Mouse (Mus musculus) stomach, embryonic 16.5 days (tissue): Measurements from ENCODE around the gene Itga10. TPM values are rescaled to one million over a fixed set of nuclear protein-coding genes. Genes with fewer than 3 reads are reported as not detected.

Experiments used
- ATAC-seq: fragments of 200-750 bp; cut with Nextera tagmentation; 2 replicates; pipeline ENCODE4 v1.8.0; 2017; ENCODE audit warnings: moderate number of reproducible peaks, moderate TSS enrichment; ENCODE audit not compliant: insufficient read depth, low FRiP score
- H3K27ac ChIP-seq: fragments of 300-500 bp; sonication (generic); 2 replicates; pipeline ENCODE4 v1.5.1; 2014; ENCODE audit warnings: low read length
- H3K27me3 ChIP-seq: fragments of 300-500 bp; sonication (generic); 2 replicates; pipeline ENCODE4 v1.6.1; 2014; ENCODE audit warnings: low read length, control low read depth, mixed read lengths; ENCODE audit not compliant: control insufficient read depth, insufficient read depth
- H3K36me3 ChIP-seq: fragments of 300-500 bp; sonication (generic); 2 replicates; pipeline ENCODE4 v1.6.1; 2014; ENCODE audit warnings: low read length; ENCODE audit not compliant: control insufficient read depth, insufficient read depth
- H3K4me1 ChIP-seq: fragments of 300-500 bp; sonication (generic); 2 replicates; pipeline ENCODE4 v1.6.1; 2014; ENCODE audit warnings: low read length, control low read depth, mixed read lengths; ENCODE audit not compliant: control insufficient read depth, insufficient read depth
- H3K4me2 ChIP-seq: fragments of 300-500 bp; sonication (generic); 2 replicates; pipeline ENCODE4 v1.6.1; 2014; ENCODE audit warnings: low read depth, low read length, mixed read lengths
- H3K4me3 ChIP-seq: fragments of 300-500 bp; sonication (generic); replicated peaks from 2 replicates; pipeline ENCODE4 v1.5.1; 2014; ENCODE audit warnings: mild to moderate bottlenecking, low read length
- H3K9ac ChIP-seq: fragments of 300-500 bp; sonication (generic); 2 replicates; pipeline ENCODE4 v1.6.1; 2014; ENCODE audit warnings: low read length
- H3K9me3 ChIP-seq: fragments of 300-500 bp; sonication (generic); replicated peaks from 2 replicates; pipeline ENCODE4 v1.6.1; 2016; ENCODE audit warnings: low read length, control low read depth; ENCODE audit not compliant: control insufficient read depth
- WGBS: fragments of 180-500 bp; shearing (Covaris S2); extraction: QIAGEN DNeasy Blood & Tissue Kit; methylation state at CpG from one replicate; pipeline ENCODE4 v1.1.7; 2014; 5-methylcytosine and 5-hydroxymethylcytosine counted together
- polyA plus RNA-seq: library from polyadenylated mRNA; unstranded; fragments of >200 nt; fragmentation: Nextera tagmentation; extraction: Ambion mirVana; gene quantifications from 2 replicates; pipeline ENCODE4 v1.2.1, GENCODE M21; 2015

Itga10 gene
- polyA plus RNA-seq, 1 experiment from 2014 or later: 0.85 TPM

GRCm38 (mm10) chr3:96696766-96697732, 51.7 kb downstream of the Itga10 start:
- Histone ChIP-seq H3K36me3 (peaks cover 12% of the 10 kb centered on the region; the same call in 1 of the 2 replicates), H3K9ac (peak overlapping the region; percentile 96), H3K4me2 (peak overlapping the region; percentile 84), H3K4me3 (peak overlapping the region; percentile 83), H3K4me1 (peaks cover 20% of the 10 kb centered on the region), H3K27ac (peak overlapping the region; percentile 85), H3K9me3 (no peaks in the 10 kb centered on the region), H3K27me3 (no peaks in the 10 kb centered on the region)
- peak; percentile 93 for ATAC-seq
- whole genome bisulfite sequencing: under 1% methylated on average over 83 of the region's 85 CpGs

GRCm38 (mm10) chr3:96698993-96699690, 53.8 kb downstream of the Itga10 start:
- peaks cover 20% of the 10 kb centered on the region for H3K4me1 ChIP-seq
- peak overlapping the region; percentile 23; the same call in 1 of the 2 replicates for H3K9ac ChIP-seq
- H3K27me3 ChIP-seq: no peaks in the 10 kb centered on the region
- no peak overlapping the region for H3K4me2 ChIP-seq
- peaks cover 12% of the 10 kb centered on the region; the same call in 1 of the 2 replicates for H3K36me3 ChIP-seq
- H3K4me3 ChIP-seq: no peak overlapping the region
- no peak overlapping the region for H3K27ac ChIP-seq
- no peaks in the 10 kb centered on the region for H3K9me3 ChIP-seq
- ATAC-seq: no peak
- 61% methylated on average over 19 of the region's 19 CpGs for WGBS

- 62% methylated on average over 7 of the region's 7 CpGs for WGBS
- Histone ChIP-seq H3K4me3 (no peak overlapping the region), H3K36me3 (peaks cover 19% of the 10 kb centered on the region; the same call in 1 of the 2 replicates), H3K4me1 (peaks cover 18% of the 10 kb centered on the region), H3K9me3 (no peaks in the 10 kb centered on the region), H3K27ac (no peak overlapping the region), H3K4me2 (no peak overlapping the region), H3K27me3 (no peaks in the 10 kb centered on the region), H3K9ac (no peak overlapping the region)
- ATAC-seq: no peak
Observed at GRCm38 (mm10) chr3:96700376-96700775, 55.0 kb downstream of the Itga10 start.

DNA sequence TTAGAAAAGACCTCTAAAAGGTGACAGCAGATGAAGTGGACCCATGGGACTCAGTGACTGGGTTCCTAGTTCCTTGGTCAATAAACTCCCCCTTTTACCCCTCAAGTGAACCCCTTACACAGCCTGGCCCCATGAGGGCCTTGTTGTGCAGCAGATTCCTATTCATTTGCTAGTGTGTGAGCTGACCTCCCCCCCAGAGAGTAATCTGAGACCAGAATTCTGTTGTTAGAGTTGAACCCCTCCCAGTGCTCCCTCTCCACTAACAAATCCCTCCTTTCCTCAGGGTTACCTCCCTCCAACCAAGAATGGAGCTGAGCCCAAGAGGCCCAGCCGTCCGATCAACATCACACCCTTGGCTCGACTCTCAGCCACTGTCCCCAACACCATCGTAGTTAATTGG, 55.6 kb downstream of the Itga10 start:
- H3K4me2 ChIP-seq: no peak overlapping the region
- H3K4me1 ChIP-seq: peaks cover 14% of the 10 kb centered on the region
- no peak overlapping the region for H3K9ac ChIP-seq
- ATAC-seq: no peak
- H3K4me3 ChIP-seq: no peak overlapping the region
- no peak overlapping the region for H3K27ac ChIP-seq
- H3K36me3 ChIP-seq: peaks cover 22% of the 10 kb centered on the region; the same call in 1 of the 2 replicates
- no peaks in the 10 kb centered on the region for H3K9me3 ChIP-seq
- 87% methylated on average over 4 of the region's 4 CpGs for WGBS
- H3K27me3 ChIP-seq: no peaks in the 10 kb centered on the region

GRCm38 (mm10) chr3:96704778-96705177, 59.4 kb downstream of the Itga10 start:
- no peak overlapping the region for H3K27ac ChIP-seq
- H3K4me2 ChIP-seq: no peak overlapping the region
- no peak overlapping the region for H3K9ac ChIP-seq
- no peak for ATAC-seq
- H3K9me3 ChIP-seq: no peaks in the 10 kb centered on the region
- WGBS: 68% methylated on average over 11 of the region's 11 CpGs
- H3K36me3 ChIP-seq: peaks cover 21% of the 10 kb centered on the region; the same call in 1 of the 2 replicates
- H3K4me1 ChIP-seq: peaks cover 10% of the 10 kb centered on the region
- no peak overlapping the region for H3K4me3 ChIP-seq
- no peaks in the 10 kb centered on the region for H3K27me3 ChIP-seq

- H3K36me3 ChIP-seq: peaks cover 21% of the 10 kb centered on the region; the same call in 1 of the 2 replicates
- 89% methylated on average over 11 of the region's 11 CpGs for WGBS
- no peak overlapping the region for H3K4me2 ChIP-seq
- H3K27me3 ChIP-seq: no peaks in the 10 kb centered on the region
- ATAC-seq: no peak
- no peak overlapping the region for H3K4me3 ChIP-seq
- peaks cover 10% of the 10 kb centered on the region for H3K4me1 ChIP-seq
- no peak overlapping the region for H3K9ac ChIP-seq
- H3K27ac ChIP-seq: no peak overlapping the region
- H3K9me3 ChIP-seq: no peaks in the 10 kb centered on the region
Observed at GRCm38 (mm10) chr3:96706217-96706616, 60.8 kb downstream of the Itga10 start.

DNA sequence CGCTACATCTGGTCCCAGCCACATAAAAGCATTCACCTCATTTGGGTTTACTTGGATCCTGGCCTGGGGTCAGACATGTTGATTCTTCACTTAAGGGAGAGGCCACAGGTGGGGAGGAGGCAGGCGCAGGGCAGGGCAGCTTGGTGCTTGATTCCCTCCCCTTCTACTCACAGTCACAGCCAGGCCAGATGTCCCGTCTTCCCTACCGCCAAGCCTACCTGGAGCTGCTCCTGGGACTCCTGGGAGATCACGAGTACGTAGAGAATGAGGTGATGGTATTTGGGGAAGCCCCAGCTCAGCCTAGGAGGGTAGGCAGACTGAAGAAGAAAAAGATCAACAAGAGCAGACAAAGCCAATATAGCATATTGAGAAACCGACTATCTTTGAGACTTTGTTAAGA, 61.6 kb downstream of the Itga10 start:
- H3K9ac ChIP-seq: no peak overlapping the region
- H3K9me3 ChIP-seq: no peaks in the 10 kb centered on the region
- H3K4me2 ChIP-seq: no peak overlapping the region
- WGBS: 53% methylated on average over 7 of the region's 7 CpGs
- H3K27me3 ChIP-seq: no peaks in the 10 kb centered on the region
- H3K27ac ChIP-seq: no peak overlapping the region
- ATAC-seq: no peak
- H3K4me3 ChIP-seq: no peak overlapping the region
- H3K4me1 ChIP-seq: peaks cover 10% of the 10 kb centered on the region
- H3K36me3 ChIP-seq: peaks cover 21% of the 10 kb centered on the region; the same call in 1 of the 2 replicates

GRCm38 (mm10) chr3:96707903-96708683, 62.7 kb downstream of the Itga10 start, which contains the start of gene Nudt17:
Nudt17 (minus strand) TSS chr3:96708562.
- H3K27ac ChIP-seq: no peak within 1 kb of the TSS
- no peaks in the 10 kb centered on the region for H3K27me3 ChIP-seq
- peaks cover 10% of the 10 kb centered on the region for H3K4me1 ChIP-seq
- H3K4me2 ChIP-seq: peak within 1 kb of the TSS; percentile 99
- H3K9me3 ChIP-seq: no peaks in the 10 kb centered on the region
- ATAC-seq: peak; percentile 87
- H3K9ac ChIP-seq: peak within 1 kb of the TSS; percentile 85
- peak within 1 kb of the TSS; percentile 62 for H3K4me3 ChIP-seq
- peaks cover 21% of the 10 kb centered on the region; the same call in 1 of the 2 replicates for H3K36me3 ChIP-seq
- WGBS: 5% methylated on average over 42 of the region's 42 CpGs
